Mouse (Mus musculus) stomach, postnatal 0 days (tissue): ENCODE data around the gene 4930480E11Rik. TPM values are rescaled to one million over a fixed set of nuclear protein-coding genes. Genes with fewer than 3 reads are reported as not detected.
"Not testable (repeated sequence)": the region's sequence is repeated elsewhere in the genome, so short reads cannot be mapped to it uniquely, and the experiment has no call there.

Experiments
- ATAC-seq: fragments of 200-750 bp; cut with Nextera tagmentation; 2 replicates; pipeline ENCODE4 v1.8.0; 2017; ENCODE audit not compliant: low FRiP score, low TSS enrichment
- DNase-seq: peaks from one replicate; pipeline ENCODE4 v3.0.0-alpha.2; 2016; ENCODE audit warnings: low spot score
- H3K27ac ChIP-seq: fragments of 300-500 bp; sonication (generic); replicated peaks from 2 replicates; pipeline ENCODE4 v1.5.1; 2014; ENCODE audit warnings: mild to moderate bottlenecking, control low read depth
- H3K27me3 ChIP-seq: fragments of 300-500 bp; sonication (generic); 2 replicates; pipeline ENCODE4 v1.6.1; 2014; ENCODE audit warnings: low read length; ENCODE audit not compliant: control insufficient read depth, insufficient read depth
- H3K36me3 ChIP-seq: fragments of 300-500 bp; sonication (generic); 2 replicates; pipeline ENCODE4 v1.6.1; 2014; ENCODE audit warnings: low read length, mixed read lengths; ENCODE audit not compliant: control insufficient read depth, insufficient read depth
- H3K4me1 ChIP-seq: fragments of 300-500 bp; sonication (generic); replicated peaks from 2 replicates; pipeline ENCODE4 v1.6.1; 2014; ENCODE audit warnings: antibody characterized with exemption; ENCODE audit not compliant: control insufficient read depth, insufficient read depth
- H3K4me2 ChIP-seq: fragments of 300-500 bp; sonication (generic); replicated peaks from 2 replicates; pipeline ENCODE4 v1.6.1; 2014; ENCODE audit warnings: low read depth, mild to moderate bottlenecking, control low read depth, moderate library complexity
- H3K4me3 ChIP-seq: fragments of 300-500 bp; sonication (generic); 2 replicates; pipeline ENCODE4 v1.5.1; 2014; ENCODE audit warnings: low read depth, low read length, control low read depth
- H3K9ac ChIP-seq: fragments of 300-500 bp; sonication (generic); 2 replicates; pipeline ENCODE4 v1.6.1; 2014; ENCODE audit warnings: mild to moderate bottlenecking, low read length, control low read depth, mixed read lengths
- H3K9me3 ChIP-seq: fragments of 300-500 bp; sonication (generic); 2 replicates; pipeline ENCODE4 v1.6.1; 2016; ENCODE audit warnings: low read length; ENCODE audit not compliant: control insufficient read depth
- CTCF ChIP-seq: IDR thresholded peaks from 2 replicates; pipeline ENCODE4 v1.5.1; 2016; ENCODE audit warnings: antibody characterized with exemption, low read depth, mild to moderate bottlenecking, moderate library complexity
- EP300 ChIP-seq: optimal IDR thresholded peaks from 2 replicates; pipeline ENCODE3; 2016; ENCODE audit warnings: antibody characterized with exemption
- WGBS: fragments of 180-500 bp; shearing (Covaris S2); extraction: QIAGEN DNeasy Blood & Tissue Kit; methylation state at CpG from one replicate; pipeline ENCODE4 v1.1.7; 2014; 5-methylcytosine and 5-hydroxymethylcytosine counted together
- polyA plus RNA-seq: library from polyadenylated mRNA; unstranded; fragments of >200 nt; fragmentation: Nextera tagmentation; extraction: Ambion mirVana; gene quantifications from 2 replicates; pipeline ENCODE4 v1.2.1, GENCODE M21; 2015

The 4930480E11Rik gene
- polyA plus RNA-seq = not detected in 2 replicates

GRCm38 (mm10) chrX:78369343-78369742 lies at the start of gene 4930480E11Rik:
4930480E11Rik (plus strand) TSS chrX:78369643.
- no peak for DNase-seq

GRCm38 (mm10) chrX:78403346-78403745 lies 33.9 kb downstream of the 4930480E11Rik start:
- H3K4me1 ChIP-seq, H3K36me3 ChIP-seq, H3K4me3 ChIP-seq, H3K27me3 ChIP-seq, H3K9ac ChIP-seq, H3K4me2 ChIP-seq, H3K9me3 ChIP-seq, H3K27ac ChIP-seq, DNase-seq, ATAC-seq: not testable (repeated sequence)
- WGBS = 66% methylated on average over 2 of the region's 2 CpGs

More at GRCm38 (mm10) chrX:78369343-78369742, at the start of gene 4930480E11Rik:
- Histone ChIP-seq H3K27me3 (no peaks in the 10 kb centered on the region), H3K9me3 (no peaks in the 10 kb centered on the region), H3K4me3 (no peak within 1 kb of the TSS), H3K36me3 (no peaks in the 10 kb centered on the region), H3K4me1 (no peaks in the 10 kb centered on the region), H3K4me2 (no peak within 1 kb of the TSS), H3K9ac (no peak within 1 kb of the TSS), H3K27ac (no peak within 1 kb of the TSS)
- no peak for ATAC-seq
- WGBS = 50% methylated on average over 1 of the region's 1 CpGs
- TF ChIP-seq CTCF (no peak), EP300 (no peak)

Other genes with a start within 250 kb of the 4930480E11Rik start
- not detected in 2 replicates for gene Gm5938, start 244.2 kb upstream of the 4930480E11Rik start, polyA plus RNA-seq
- not detected in 2 replicates for gene Obp1b, start 182.9 kb upstream of the 4930480E11Rik start, polyA plus RNA-seq
- gene Gm14743, start 123.7 kb upstream of the 4930480E11Rik start, polyA plus RNA-seq = not detected in 2 replicates
- gene Prrg1, start 214.3 kb downstream of the 4930480E11Rik start, polyA plus RNA-seq = 3.0 and 3.5 TPM in 2 replicates